Comparison of ENCODE assay signal across 9 mouse cellular contexts in genomic region chr1:184882281-184883268, GRCm38 (mm10). TPM values are rescaled to one million over a fixed set of nuclear protein-coding genes. Genes with fewer than 3 reads are reported as not detected.
DNase-seq lines count a peak whose midpoint lies in the region; TF ChIP-seq lines count a peak whose summit lies in the region.
"Had no signal": no experiment of that assay in that cellular context is flagged by ENCODE, and none has a peak within 500 bp of the region (broad histone marks: within the 10 kb centered on the region; RNA-seq: fewer than 3 reads in every experiment).

Gene C130074G19Rik, minus strand, starts transcription at chr1:184883218.

- peak; percentile 43 for DNase-seq in forelimb bud, embryonic 11.5 days (ENCODE audit: low read depth, low spot score)
- peak; percentile 79 for DNase-seq in heart, postnatal 4 days
- DNase-seq in left cerebral cortex, adult 2 months (ENCODE audit: extremely low spot score in 1 of 2, low spot score in 2 of 2), result peak in 1 of 2 experiments; percentile 47
- peak; percentile 86 for DNase-seq in lung, postnatal 14 days
- DNase-seq in retina, postnatal 1 day, result peak; percentile 50
- DNase-seq in layer of hippocampus, adult 9-10 months (ENCODE audit: low spot score), result no peak

- 2% methylated on average over 77 of the region's 77 CpGs for WGBS in bone marrow, adult 2 months

- intact Hi-C loops in left cerebral cortex, adult 2 months (cut with DNase I), result loop anchor here (2.0 to 5.0 kb wide), 2 partner anchors 30 to 55 kb away; no protein-coding TSS in a partner anchor

- peaks cover 60% of the 10 kb centered on the region for H3K27me3 ChIP-seq in E14TG2a.4 (ENCODE audit: insufficient read depth, low read length)
- H3K27me3 ChIP-seq: Patski had no signal

- H3K36me3 ChIP-seq in E14TG2a.4 (ENCODE audit: insufficient read depth, low read length), result no peaks in the 10 kb centered on the region

- H3K4me1 ChIP-seq in E14TG2a.4 (replicated peaks; ENCODE audit: low read depth, low read length), result peaks cover 19% of the 10 kb centered on the region
- H3K4me1 ChIP-seq in bone marrow, adult 2 months (ENCODE audit: control insufficient read depth, insufficient read depth, low read length), result no peaks in the 10 kb centered on the region

- no peak within 1 kb of the TSS; the same call in 1 of the 2 replicates for H3K27ac ChIP-seq in bone marrow, adult 2 months (ENCODE audit: control insufficient read depth, insufficient read depth, low read depth, low read length, poor library complexity)
- H3K27ac ChIP-seq in left cerebral cortex, adult 2 months, result peak within 1 kb of the TSS; percentile 92

- no peak for TF ChIP-seq POLR2A in bone marrow, adult 2 months (IDR thresholded peaks at IDR 0.05; ENCODE audit: borderline replicate concordance, control insufficient read depth, low read depth, low read length)

- no peaks in the 10 kb centered on the region for H3K9me3 ChIP-seq in E14TG2a.4 (ENCODE audit: low read length)

- no peak; the same call in 1 of the 2 replicates for TF ChIP-seq CTCF in E14TG2a.4 (conservative IDR thresholded peaks at IDR 0.05; ENCODE audit: low read length)
- TF ChIP-seq CTCF in bone marrow, adult 2 months (IDR thresholded peaks at IDR 0.05; ENCODE audit: control insufficient read depth, insufficient read depth, low read length), result no peak
- TF ChIP-seq CTCF in left cerebral cortex, adult 2 months (IDR thresholded peaks at IDR 0.05), result peak; percentile 55

- peak within 1 kb of the TSS; percentile 81 for H3K4me3 ChIP-seq in E14TG2a.4 (replicated peaks; ENCODE audit: low read length)
- H3K4me3 ChIP-seq in bone marrow, adult 2 months (replicated peaks; ENCODE audit: control insufficient read depth, low read depth, low read length), result peak within 1 kb of the TSS; percentile 20
- peak within 1 kb of the TSS; percentile 61 for H3K4me3 ChIP-seq in left cerebral cortex, adult 2 months

RNA-seq across cellular contexts. Expression of gene C130074G19Rik, which starts in this region (rescaled TPM):
- polyA plus RNA-seq in bone marrow, adult 2 months (2011; ENCODE audit: insufficient read depth, insufficient read length, low replicate concordance, missing spikeins), result 7.9 and 10.5 TPM in 2 replicates
- total RNA-seq in heart, postnatal 4 days (2021), result 10 to 100 TPM; 23.0 to 23.6 TPM
- 10 to 100 TPM; 37.6 to 46.2 TPM for total RNA-seq in left cerebral cortex, adult 2 months (2021)

Comparison
In these comparisons a context has a peak if more than half of its experiments do, and no peak if none do; other contexts are left out.
1. H3K4me3 ChIP-seq: peak in every context shown above with its lines; median percentile 81 in E14TG2a.4; 61 in left cerebral cortex, adult 2 months; 20 in bone marrow, adult 2 months.